Mouse (Mus musculus): ENCODE data around the gene Bcas2.

The Bcas2 gene

GRCm38 (mm10) chr3:103171505-103172267 lies at the start of gene Bcas2:
Gene Bcas2, plus strand, starts transcription at chr3:103171655.
- DNase-seq: peak; percentile 99

- no peak for DNase-seq
Observed at GRCm38 (mm10) chr3:103123636-103124035, 47.8 kb upstream of the Bcas2 start.

GRCm38 (mm10) chr3:103126138-103126537 lies 45.3 kb upstream of the Bcas2 start:
- no peak for DNase-seq

- DNase-seq: no peak
Observed at GRCm38 (mm10) chr3:103127177-103127576, 44.3 kb upstream of the Bcas2 start.

- DNase-seq: no peak
Observed at GRCm38 (mm10) chr3:103127721-103128120, 43.7 kb upstream of the Bcas2 start.

- no peak for DNase-seq
Observed at GRCm38 (mm10) chr3:103128251-103128650, 43.2 kb upstream of the Bcas2 start.

- DNase-seq: peak; percentile 22
Observed at GRCm38 (mm10) chr3:103129367-103130159, 41.9 kb upstream of the Bcas2 start.

GRCm38 (mm10) chr3:103130236-103130751 lies 41.2 kb upstream of the Bcas2 start:
- peak; percentile 52 for DNase-seq

- DNase-seq: no peak
Observed at GRCm38 (mm10) chr3:103133098-103133497, 38.4 kb upstream of the Bcas2 start.

- no peak for DNase-seq
Observed at GRCm38 (mm10) chr3:103136414-103137077, 34.9 kb upstream of the Bcas2 start.

- DNase-seq: peak; percentile 59
Observed at GRCm38 (mm10) chr3:103139047-103139446, 32.4 kb upstream of the Bcas2 start.

- peak; percentile 61 for DNase-seq
Observed at GRCm38 (mm10) chr3:103140095-103140838, 31.2 kb upstream of the Bcas2 start.

GRCm38 (mm10) chr3:103141287-103141686 lies 30.2 kb upstream of the Bcas2 start:
- no peak for DNase-seq

- no peak for DNase-seq
Observed at GRCm38 (mm10) chr3:103142366-103142765, 29.1 kb upstream of the Bcas2 start.

- DNase-seq: no peak
Observed at GRCm38 (mm10) chr3:103145336-103145735, 26.1 kb upstream of the Bcas2 start.

GRCm38 (mm10) chr3:103145791-103146190 lies 25.7 kb upstream of the Bcas2 start:
- DNase-seq: no peak

- DNase-seq: no peak
Observed at GRCm38 (mm10) chr3:103146330-103147166, 24.9 kb upstream of the Bcas2 start.

GRCm38 (mm10) chr3:103147775-103148174 lies 23.7 kb upstream of the Bcas2 start:
- no peak for DNase-seq

GRCm38 (mm10) chr3:103148941-103149340 lies 22.5 kb upstream of the Bcas2 start:
- no peak for DNase-seq

- DNase-seq: no peak
Observed at GRCm38 (mm10) chr3:103153761-103154160, 17.7 kb upstream of the Bcas2 start.

- DNase-seq: no peak
Observed at GRCm38 (mm10) chr3:103159232-103159900, 12.1 kb upstream of the Bcas2 start.

Data from lung, postnatal 36 days (tissue).